12 mouse cellular contexts compared by ENCODE assay signal in the genomic region with DNA sequence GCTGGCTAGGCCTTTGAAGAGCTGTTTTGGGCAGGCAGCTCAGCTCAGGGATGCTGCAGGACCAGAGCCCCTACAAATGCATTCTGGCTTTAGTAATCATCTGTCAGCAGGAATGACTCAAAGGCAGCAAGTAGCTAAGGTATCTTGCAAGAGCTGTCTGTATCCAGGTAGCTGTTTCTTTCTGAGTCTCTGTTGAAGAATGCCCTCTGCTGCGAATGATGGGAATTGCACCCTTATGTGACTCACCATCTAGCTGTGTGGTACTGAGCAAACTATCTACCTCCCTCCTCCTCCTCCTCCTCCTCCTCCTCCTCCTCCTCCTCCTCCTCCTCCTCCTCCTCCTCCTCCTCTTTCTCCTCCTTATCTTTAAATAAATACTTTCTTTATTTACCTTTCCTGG. TPM values are rescaled to one million over a fixed set of nuclear protein-coding genes. Genes with fewer than 3 reads are reported as not detected.
A peak's percentile ranks its signal among the peaks of the same experiment; 100 is the strongest.
DNase-seq lines count a peak whose midpoint lies in the region; ATAC-seq and TF ChIP-seq lines count a peak whose summit lies in the region.
"Had no signal": no experiment of that assay in that cellular context is flagged by ENCODE, and none has a peak within 500 bp of the region (broad histone marks: within the 10 kb centered on the region; RNA-seq: fewer than 3 reads in every experiment).

No protein-coding gene starts in this region.

- 27% methylated on average over 1 of the region's 1 CpGs for WGBS in liver, embryonic 14.5 days (ENCODE audit: insufficient replicate concordance)
- 17% methylated on average over 1 of the region's 1 CpGs for WGBS in liver, embryonic 11.5 days

- peak; percentile 35; the same call in 1 of the 2 replicates for TF ChIP-seq CTCF in liver, embryonic 14.5 days (IDR thresholded peaks at IDR 0.05; ENCODE audit: low read depth)

- intact Hi-C loops in left cerebral cortex, postnatal 25 days (cut with DNase I), result loop anchor here (5.0 kb wide), 1 partner anchor 47 kb away; no protein-coding TSS in a partner anchor

- ATAC-seq in CD4-positive, CD25-positive, alpha-beta regulatory T cell, adult 4 months, result no peak
- no peak for ATAC-seq in liver, embryonic 14.5 days (ENCODE audit: insufficient read depth)
- ATAC-seq in liver, embryonic 11.5 days (replicated peaks; ENCODE audit: low FRiP score), result no peak

- no peaks in the 10 kb centered on the region for H3K36me3 ChIP-seq in liver, embryonic 14.5 days (replicated peaks; ENCODE audit: control insufficient read depth, insufficient read depth, low read depth)
- no peaks in the 10 kb centered on the region for H3K36me3 ChIP-seq in liver, embryonic 11.5 days (ENCODE audit: control insufficient read depth, insufficient read depth, low read length)
- no peaks in the 10 kb centered on the region for H3K36me3 ChIP-seq in splenic B cell, adult 2 months (ENCODE audit: control insufficient read depth, insufficient read depth, low read length, poor library complexity, severe bottlenecking)
- H3K36me3 ChIP-seq: stomach, embryonic 15.5 days had no signal

- no peaks in the 10 kb centered on the region for H3K27me3 ChIP-seq in liver, embryonic 14.5 days (ENCODE audit: control insufficient read depth, insufficient read depth, low read length)
- H3K27me3 ChIP-seq in liver, embryonic 11.5 days (replicated peaks; ENCODE audit: control insufficient read depth, insufficient read depth, low read length), result no peaks in the 10 kb centered on the region
- H3K27me3 ChIP-seq in splenic B cell, adult 2 months (ENCODE audit: control insufficient read depth, insufficient read depth, low read length, poor library complexity, severe bottlenecking), result no peaks in the 10 kb centered on the region
- H3K27me3 ChIP-seq: stomach, embryonic 15.5 days had no signal

- no peak overlapping the region for H3K27ac ChIP-seq in liver, embryonic 14.5 days
- no peak overlapping the region for H3K27ac ChIP-seq in liver, embryonic 11.5 days (ENCODE audit: low read depth, low read length)
- H3K27ac ChIP-seq: stomach, embryonic 15.5 days had no signal

- peak; percentile 73 for DNase-seq in CD4-positive, CD25-positive, alpha-beta regulatory T cell, adult 2 months (ENCODE audit: low read depth, low spot score)
- DNase-seq in liver, embryonic 14.5 days (ENCODE audit: low read depth in 3 of 3, low spot score in 3 of 3), result no peak
- DNase-seq in liver, embryonic 11.5 days (ENCODE audit: low spot score), result no peak
- peak; percentile 50 for DNase-seq in c-Kit-positive CD71-negative TER-119-negative erythroid progenitor cells, embryonic 14.5 days (ENCODE audit: low read depth)
- peak; percentile 72 for DNase-seq in splenic B cell, adult 2 months (ENCODE audit: low read depth, low spot score)
- DNase-seq in layer of hippocampus, adult 9-11 months, result no peak
- DNase-seq in left cerebral cortex, postnatal 25 days (ENCODE audit: low spot score in 2 of 2), result no peak
- DNase-seq: kidney, postnatal 14 days had no signal

- H3K9ac ChIP-seq in liver, embryonic 14.5 days (replicated peaks), result no peak overlapping the region
- H3K9ac ChIP-seq in liver, embryonic 11.5 days (ENCODE audit: low read depth, low read length), result no peak overlapping the region
- H3K9ac ChIP-seq: stomach, embryonic 15.5 days had no signal

- TF ChIP-seq EP300 in liver, embryonic 14.5 days (IDR thresholded peaks at IDR 0.05; ENCODE audit: low read depth), result no peak

- no peak overlapping the region for H3K4me3 ChIP-seq in liver, embryonic 14.5 days (ENCODE audit: insufficient read depth in 1 of 2, low read depth in 2 of 2, low read length in 2 of 2)
- no peak overlapping the region for H3K4me3 ChIP-seq in liver, embryonic 11.5 days (ENCODE audit: low read depth, low read length)
- H3K4me3 ChIP-seq: stomach, embryonic 15.5 days had no signal

- H3K4me1 ChIP-seq in liver, embryonic 14.5 days (replicated peaks; ENCODE audit: control insufficient read depth in 2 of 2, insufficient read depth in 2 of 2, low read length in 1 of 2), result no peaks in the 10 kb centered on the region
- H3K4me1 ChIP-seq in liver, embryonic 11.5 days (replicated peaks; ENCODE audit: control insufficient read depth, insufficient read depth, low read length), result no peaks in the 10 kb centered on the region
- H3K4me1 ChIP-seq: stomach, embryonic 15.5 days had no signal

- no peaks in the 10 kb centered on the region for H3K9me3 ChIP-seq in liver, embryonic 14.5 days (ENCODE audit: control insufficient read depth, low read length)
- H3K9me3 ChIP-seq in liver, embryonic 11.5 days (ENCODE audit: control insufficient read depth, low read length), result no peaks in the 10 kb centered on the region
- H3K9me3 ChIP-seq: stomach, embryonic 15.5 days had no signal

- no peak overlapping the region for H3K4me2 ChIP-seq in liver, embryonic 14.5 days (ENCODE audit: low read depth)
- no peak overlapping the region for H3K4me2 ChIP-seq in liver, embryonic 11.5 days
- H3K4me2 ChIP-seq: heart, embryonic 11.5 days; stomach, embryonic 15.5 days had no signal

RNA-seq across cellular contexts. Expression of a gene that starts 3.6 kb away (rescaled TPM):
- 100 to 1,000 TPM in 1 of 2 experiments, 10 to 100 TPM in 1; 52.9 to 159 TPM for polyA plus RNA-seq in CD4-positive, CD25-positive, alpha-beta regulatory T cell, adult 4 months (2017; shearing (Covaris generic))
- polyA plus RNA-seq in liver, embryonic 14.5 days (2012; rRNA removed), result 1.0 and 1.2 TPM in 2 replicates
- polyA plus RNA-seq in liver, embryonic 14.5 days (2014; fragmentation: Nextera tagmentation; extraction: Ambion mirVana), result 0.18 and 0.20 TPM in 2 replicates
- polyA plus RNA-seq in liver, embryonic 11.5 days (2014; fragmentation: Nextera tagmentation; extraction: Ambion mirVana), result 0.12 and 0.30 TPM in 2 replicates
- not detected for total RNA-seq in left cerebral cortex, postnatal 25 days (2021)
- polyA plus RNA-seq: heart, embryonic 11.5 days; neural tube, embryonic 14.5 days had no signal

RNA-seq across cellular contexts. Expression of a gene that starts 42.1 kb away (rescaled TPM):
- 10 to 100 TPM; 12.5 to 13.1 TPM for polyA plus RNA-seq in CD4-positive, CD25-positive, alpha-beta regulatory T cell, adult 4 months (2017; shearing (Covaris generic))
- polyA plus RNA-seq in liver, embryonic 14.5 days (2012; rRNA removed), result 0.03 and 0.04 TPM in 2 replicates
- polyA plus RNA-seq in liver, embryonic 14.5 days (2014; fragmentation: Nextera tagmentation; extraction: Ambion mirVana), result 0.17 and 0.25 TPM in 2 replicates
- not detected in 2 replicates for polyA plus RNA-seq in liver, embryonic 11.5 days (2014; fragmentation: Nextera tagmentation; extraction: Ambion mirVana)
- total RNA-seq in left cerebral cortex, postnatal 25 days (2021), result not detected
- polyA plus RNA-seq: heart, embryonic 11.5 days; neural tube, embryonic 14.5 days had no signal

RNA-seq across cellular contexts. Expression of a gene that starts 51.8 kb away (rescaled TPM):
- polyA plus RNA-seq in CD4-positive, CD25-positive, alpha-beta regulatory T cell, adult 4 months (2017; shearing (Covaris generic)), result 1 to 10 TPM in 1 of 2 experiments, under 1 TPM in 1; 0.55 to 1.3 TPM
- polyA plus RNA-seq in liver, embryonic 14.5 days (2012; rRNA removed), result 0.09 and 0.12 TPM in 2 replicates
- 0.22 and 0.24 TPM in 2 replicates for polyA plus RNA-seq in liver, embryonic 14.5 days (2014; fragmentation: Nextera tagmentation; extraction: Ambion mirVana)
- polyA plus RNA-seq in liver, embryonic 11.5 days (2014; fragmentation: Nextera tagmentation; extraction: Ambion mirVana), result 0.63 and 0.82 TPM in 2 replicates
- total RNA-seq in left cerebral cortex, postnatal 25 days (2021), result not detected
- polyA plus RNA-seq: heart, embryonic 11.5 days; neural tube, embryonic 14.5 days had no signal

Comparison
In these comparisons a context has a peak if more than half of its experiments do, and no peak if none do; other contexts are left out.
1. DNase-seq: peak in CD4-positive, CD25-positive, alpha-beta regulatory T cell, adult 2 months (single experiment), c-Kit-positive CD71-negative TER-119-negative erythroid progenitor cells, embryonic 14.5 days (single experiment) and splenic B cell, adult 2 months (single experiment); none in liver, embryonic 14.5 days (0 of 3), liver, embryonic 11.5 days (single experiment), layer of hippocampus, adult 9-11 months (single experiment) and left cerebral cortex, postnatal 25 days (0 of 2).
2. RNA of a gene that starts 3.6 kb away (polyA plus RNA-seq): 52.9 to 159 TPM in CD4-positive, CD25-positive, alpha-beta regulatory T cell, adult 4 months; 0.18 to 1.2 TPM in liver, embryonic 14.5 days and 0.12 to 0.30 TPM in liver, embryonic 11.5 days; every median in the first group is over 10 times any median in the second.
3. RNA of a gene that starts 42.1 kb away (polyA plus RNA-seq): 12.5 to 13.1 TPM in CD4-positive, CD25-positive, alpha-beta regulatory T cell, adult 4 months; 0.03 to 0.25 TPM in liver, embryonic 14.5 days and not detected in liver, embryonic 11.5 days; every median in the first group is over 10 times any median in the second.